7 mouse cellular contexts compared by ENCODE assay signal in the genomic region with DNA sequence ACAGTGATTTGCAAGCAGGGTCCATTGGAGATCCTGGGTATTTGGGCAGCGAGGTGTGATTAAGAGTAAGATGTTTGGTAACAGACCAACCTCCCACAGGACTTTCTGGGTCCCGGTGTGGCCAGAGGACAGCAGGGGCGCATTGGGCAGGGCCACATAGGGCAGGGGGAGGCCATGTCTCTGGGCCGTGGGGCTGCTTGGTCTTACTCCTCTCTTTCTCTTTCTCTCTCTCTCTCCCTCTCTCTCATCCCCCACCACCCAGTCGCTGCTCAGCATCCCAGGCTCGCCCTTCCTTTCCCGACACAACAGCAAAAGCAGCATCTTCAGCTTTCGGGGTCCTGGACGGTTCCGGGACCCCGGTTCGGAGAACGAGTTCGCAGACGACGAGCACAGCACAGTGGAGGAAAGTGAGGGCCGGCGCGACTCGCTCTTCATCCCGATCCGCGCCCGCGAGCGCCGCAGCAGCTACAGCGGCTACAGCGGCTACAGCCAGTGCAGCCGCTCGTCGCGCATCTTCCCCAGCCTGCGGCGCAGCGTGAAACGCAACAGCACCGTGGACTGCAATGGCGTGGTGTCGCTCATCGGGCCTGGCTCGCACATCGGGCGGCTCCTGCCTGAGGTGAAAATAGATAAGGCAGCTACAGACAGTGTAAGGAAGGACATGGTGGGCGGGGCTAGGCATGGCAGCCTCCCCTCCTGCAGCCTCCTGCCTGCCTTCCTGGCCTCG.
DNase-seq lines count a peak whose midpoint lies in the region; ATAC-seq and TF ChIP-seq lines count a peak whose summit lies in the region.

No protein-coding gene starts in this region.

- peak overlapping the region; percentile 42 for H3K9ac ChIP-seq in heart, embryonic 15.5 days

- H3K27me3 ChIP-seq in E14TG2a.4 (ENCODE audit: insufficient read depth, low read length), result peaks cover 41% of the 10 kb centered on the region
- H3K27me3 ChIP-seq in heart, embryonic 15.5 days, result peaks cover 37% of the 10 kb centered on the region

- ATAC-seq in heart, embryonic 15.5 days (replicated peaks; ENCODE audit: insufficient number of reproducible peaks, insufficient read depth, low FRiP score, low read depth), result peak; percentile 62; the same call in 1 of the 2 replicates

- H3K9me3 ChIP-seq in E14TG2a.4 (ENCODE audit: low read length), result no peaks in the 10 kb centered on the region
- H3K9me3 ChIP-seq in heart, embryonic 15.5 days (replicated peaks), result no peaks in the 10 kb centered on the region

- peak; percentile 65 for DNase-seq in CD4-positive, CD25-positive, alpha-beta regulatory T cell, adult 2 months (ENCODE audit: low read depth, low spot score)
- DNase-seq in kidney, postnatal 4 days, result peak; percentile 69 to 78
- DNase-seq in lung, postnatal 36 days, result peak; percentile 17
- DNase-seq in retina, postnatal 1 day, result peak; percentile 85

- WGBS in heart, embryonic 15.5 days, result under 1% methylated on average over 46 of the region's 46 CpGs

- peaks cover 5% of the 10 kb centered on the region; the same call in 1 of the 2 replicates for H3K4me1 ChIP-seq in E14TG2a.4 (replicated peaks; ENCODE audit: low read depth, low read length)
- peaks cover 5% of the 10 kb centered on the region for H3K4me1 ChIP-seq in cortical plate, adult 2 months (ENCODE audit: control insufficient read depth, insufficient read depth, low read length)
- peaks cover 11% of the 10 kb centered on the region for H3K4me1 ChIP-seq in heart, embryonic 15.5 days (replicated peaks)

- no peak for TF ChIP-seq CTCF in E14TG2a.4 (conservative IDR thresholded peaks at IDR 0.05; ENCODE audit: low read length)
- TF ChIP-seq CTCF in cortical plate, adult 2 months (IDR thresholded peaks at IDR 0.05; ENCODE audit: extremely low read depth, insufficient read depth, low read length), result no peak

- peak overlapping the region; percentile 51 for H3K27ac ChIP-seq in cortical plate, adult 2 months (ENCODE audit: insufficient read depth, low read length)
- no peak overlapping the region for H3K27ac ChIP-seq in heart, embryonic 15.5 days

- peak overlapping the region; percentile 91 for H3K4me2 ChIP-seq in heart, embryonic 15.5 days

- peak overlapping the region; percentile 66 for H3K4me3 ChIP-seq in E14TG2a.4 (replicated peaks; ENCODE audit: low read length)
- peak overlapping the region; percentile 14 for H3K4me3 ChIP-seq in cortical plate, adult 2 months (ENCODE audit: insufficient read depth, low read length)
- H3K4me3 ChIP-seq in heart, embryonic 15.5 days, result peak overlapping the region; percentile 57

- no peak for TF ChIP-seq POLR2A in cortical plate, adult 2 months (IDR thresholded peaks at IDR 0.05; ENCODE audit: extremely low read depth, insufficient read depth, low read length)

- no peaks in the 10 kb centered on the region for H3K36me3 ChIP-seq in E14TG2a.4 (ENCODE audit: insufficient read depth, low read length)
- no peaks in the 10 kb centered on the region for H3K36me3 ChIP-seq in heart, embryonic 15.5 days

Comparison
In these comparisons a context has a peak if more than half of its experiments do, and no peak if none do; other contexts are left out.
1. DNase-seq: peak in every context shown above with its lines; median percentile 85 in retina, postnatal 1 day; 74 in kidney, postnatal 4 days; 65 in CD4-positive, CD25-positive, alpha-beta regulatory T cell, adult 2 months; 17 in lung, postnatal 36 days.
2. H3K4me3 ChIP-seq: peak in every context shown above with its lines; median percentile 66 in E14TG2a.4; 57 in heart, embryonic 15.5 days; 14 in cortical plate, adult 2 months.